Mouse (Mus musculus) cortical plate, adult 2 months (tissue): ENCODE data around the gene Socs3.

Experiments used
- CTCF ChIP-seq: fragments of 200-500 bp; IDR thresholded peaks from 2 replicates; pipeline ENCODE4 v1.5.1; 2011; ENCODE audit warnings: mild to moderate bottlenecking, control low read depth, low read length; ENCODE audit not compliant: insufficient read depth; ENCODE audit errors: extremely low read depth
- POLR2A ChIP-seq: fragments of 200-500 bp; IDR thresholded peaks from 2 replicates; pipeline ENCODE4 v1.6.1; 2011; ENCODE audit warnings: mild to moderate bottlenecking, low read length, control low read depth; ENCODE audit not compliant: insufficient read depth; ENCODE audit errors: extremely low read depth

GRCm38 (mm10) chr11:117987968-117988367 lies 18.1 kb upstream of the Socs3 start:
- TF ChIP-seq CTCF (no peak), POLR2A (no peak)
